Mouse (Mus musculus) midbrain, embryonic 16.5 days (tissue): ENCODE measurements around the gene Wasf1. TPM values are rescaled to one million over a fixed set of nuclear protein-coding genes. Genes with fewer than 3 reads are reported as not detected.

Source experiments
- ATAC-seq: fragments of 200-750 bp; cut with Nextera tagmentation; 2 replicates; pipeline ENCODE4 v1.8.0; 2017; ENCODE audit warnings: moderate TSS enrichment
- H3K27ac ChIP-seq: fragments of 300-500 bp; sonication (generic); 2 replicates; pipeline ENCODE4 v1.5.1; 2014; ENCODE audit warnings: mild to moderate bottlenecking, low read length, mixed read lengths
- H3K27me3 ChIP-seq: fragments of 300-500 bp; sonication (generic); 2 replicates; pipeline ENCODE4 v1.6.1; 2014; ENCODE audit warnings: low read depth, low read length, mixed read lengths; ENCODE audit not compliant: control insufficient read depth, insufficient read depth
- H3K36me3 ChIP-seq: fragments of 300-500 bp; sonication (generic); 2 replicates; pipeline ENCODE4 v1.6.1; 2014; ENCODE audit warnings: mild to moderate bottlenecking, low read length, moderate library complexity, mixed read lengths; ENCODE audit not compliant: control insufficient read depth, insufficient read depth
- H3K4me1 ChIP-seq: fragments of 300-500 bp; sonication (generic); 2 replicates; pipeline ENCODE4 v1.6.1; 2014; ENCODE audit warnings: mild to moderate bottlenecking, low read length, mixed read lengths; ENCODE audit not compliant: control insufficient read depth, insufficient read depth
- H3K4me2 ChIP-seq: fragments of 300-500 bp; sonication (generic); 2 replicates; pipeline ENCODE4 v1.6.1; 2014; ENCODE audit warnings: mild to moderate bottlenecking, low read length, mixed read lengths
- H3K4me3 ChIP-seq: fragments of 300-500 bp; sonication (generic); 2 replicates; pipeline ENCODE4 v1.5.1; 2014; ENCODE audit warnings: low read depth, mild to moderate bottlenecking, low read length, moderate library complexity, mixed read lengths
- H3K9ac ChIP-seq: fragments of 300-500 bp; sonication (generic); 2 replicates; pipeline ENCODE4 v1.6.1; 2014; ENCODE audit warnings: low read depth, low read length, mixed read lengths
- H3K9me3 ChIP-seq: fragments of 300-500 bp; sonication (generic); replicated peaks from 2 replicates; pipeline ENCODE4 v1.6.1; 2014; ENCODE audit warnings: mild to moderate bottlenecking, low read length, mixed read lengths; ENCODE audit not compliant: control insufficient read depth, poor library complexity, severe bottlenecking
- WGBS: fragments of 180-500 bp; shearing (Covaris S2); extraction: QIAGEN DNeasy Blood & Tissue Kit; methylation state at CpG from one replicate; pipeline ENCODE4 v1.1.7; 2014; 5-methylcytosine and 5-hydroxymethylcytosine counted together
- polyA plus RNA-seq: library from polyadenylated mRNA; unstranded; fragments of >200 nt; fragmentation: Nextera tagmentation; extraction: Ambion mirVana; gene quantifications from 2 replicates; pipeline ENCODE4 v1.2.1, GENCODE M21; 2015

Gene Wasf1
- polyA plus RNA-seq, 1 experiment from 2014 or later: 136 TPM

GRCm38 (mm10) chr10:40882333-40882732 lies 942 bp upstream of the Wasf1 start:
- Histone ChIP-seq H3K36me3 (0 out of 2 replicates have a peak, but pooled peaks cover 2% of the 10 kb centered on the region), H3K4me2 (peak overlapping the region; percentile 62), H3K9me3 (no peaks in the 10 kb centered on the region), H3K27ac (peak overlapping the region; percentile 99), H3K4me1 (peaks cover 20% of the 10 kb centered on the region), H3K4me3 (peak overlapping the region; percentile 91), H3K9ac (peak overlapping the region; percentile 87), H3K27me3 (no peaks in the 10 kb centered on the region)
- WGBS: 16% methylated on average over 9 of the region's 9 CpGs
- ATAC-seq: no peak

GRCm38 (mm10) chr10:40883644-40884278 lies 486 bp downstream of the Wasf1 start:
- Histone ChIP-seq H3K4me3 (peak overlapping the region; percentile 91), H3K27me3 (no peaks in the 10 kb centered on the region), H3K27ac (peak overlapping the region; percentile 99), H3K4me2 (peak overlapping the region; percentile 51), H3K9ac (peak overlapping the region; percentile 96), H3K9me3 (no peaks in the 10 kb centered on the region), H3K36me3 (0 out of 2 replicates have a peak, but pooled peaks cover 2% of the 10 kb centered on the region), H3K4me1 (peaks cover 23% of the 10 kb centered on the region)
- peak; percentile 91 for ATAC-seq
- under 1% methylated on average over 65 of the region's 87 CpGs for WGBS

GRCm38 (mm10) chr10:40884279-40884806 lies 1.1 kb downstream of the Wasf1 start:
- H3K27ac ChIP-seq: peak overlapping the region; percentile 99
- peak; percentile 36 for ATAC-seq
- peak overlapping the region; percentile 91 for H3K4me3 ChIP-seq
- H3K27me3 ChIP-seq: no peaks in the 10 kb centered on the region
- H3K9ac ChIP-seq: peak overlapping the region; percentile 96
- H3K4me1 ChIP-seq: peaks cover 23% of the 10 kb centered on the region
- H3K4me2 ChIP-seq: peak overlapping the region; percentile 51
- H3K36me3 ChIP-seq: 0 out of 2 replicates have a peak, but pooled peaks cover 2% of the 10 kb centered on the region
- 0% methylated on average over 40 of the region's 40 CpGs for WGBS
- no peaks in the 10 kb centered on the region for H3K9me3 ChIP-seq

GRCm38 (mm10) chr10:40885432-40885831 lies 2.2 kb downstream of the Wasf1 start:
- Histone ChIP-seq H3K27ac (no peak overlapping the region), H3K27me3 (no peaks in the 10 kb centered on the region), H3K36me3 (no peaks in the 10 kb centered on the region), H3K4me2 (peak overlapping the region; percentile 54), H3K9me3 (no peaks in the 10 kb centered on the region), H3K9ac (no peak overlapping the region), H3K4me3 (peak overlapping the region; percentile 35), H3K4me1 (peaks cover 20% of the 10 kb centered on the region)
- no peak for ATAC-seq
- 28% methylated on average over 7 of the region's 7 CpGs for WGBS

- no peak overlapping the region for H3K9ac ChIP-seq
- H3K36me3 ChIP-seq: no peaks in the 10 kb centered on the region
- no peak for ATAC-seq
- H3K27me3 ChIP-seq: no peaks in the 10 kb centered on the region
- no peak overlapping the region for H3K4me3 ChIP-seq
- no peaks in the 10 kb centered on the region for H3K9me3 ChIP-seq
- peaks cover 6% of the 10 kb centered on the region for H3K4me1 ChIP-seq
- 48% methylated on average over 2 of the region's 2 CpGs for WGBS
- H3K4me2 ChIP-seq: peak overlapping the region; percentile 21
- no peak overlapping the region for H3K27ac ChIP-seq
Measured at GRCm38 (mm10) chr10:40887316-40887715, 4.0 kb downstream of the Wasf1 start.

- H3K27me3 ChIP-seq: no peaks in the 10 kb centered on the region
- H3K9ac ChIP-seq: no peak overlapping the region
- WGBS: 88% methylated on average over 4 of the region's 4 CpGs
Measured at GRCm38 (mm10) chr10:40889146-40889545, 5.9 kb downstream of the Wasf1 start.

DNA sequence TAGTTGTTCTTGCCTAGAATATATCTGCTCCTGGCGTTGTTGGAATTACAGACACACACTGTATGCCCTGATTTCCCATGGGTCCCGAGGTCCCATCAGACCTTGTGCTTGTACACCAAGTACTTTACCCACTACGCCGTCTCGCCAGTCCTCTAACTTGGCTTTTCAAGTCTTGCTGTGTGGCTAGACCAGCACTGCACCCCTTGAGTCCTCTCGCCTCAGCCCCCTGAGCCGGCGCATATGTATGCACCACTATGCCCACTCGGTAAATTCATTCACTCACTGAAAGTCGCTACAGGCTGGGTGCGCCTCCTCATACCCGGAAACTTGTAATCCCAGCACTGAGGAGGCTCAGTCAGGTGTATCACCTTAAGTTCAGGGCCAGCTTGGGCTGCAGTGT lies 12.5 kb downstream of the Wasf1 start:
- no peak overlapping the region for H3K4me2 ChIP-seq
- 0 out of 2 replicates have a peak, but pooled peaks have one; percentile 55 for ATAC-seq
- H3K27me3 ChIP-seq: no peaks in the 10 kb centered on the region
- WGBS: 91% methylated on average over 12 of the region's 12 CpGs
- no peak overlapping the region for H3K9ac ChIP-seq
- no peak overlapping the region for H3K27ac ChIP-seq
- H3K4me1 ChIP-seq: 0 out of 2 replicates have a peak, but pooled peaks cover 2% of the 10 kb centered on the region
- H3K36me3 ChIP-seq: no peaks in the 10 kb centered on the region
- H3K9me3 ChIP-seq: no peaks in the 10 kb centered on the region
- H3K4me3 ChIP-seq: no peak overlapping the region

More at GRCm38 (mm10) chr10:40889146-40889545, 5.9 kb downstream of the Wasf1 start:
- Histone ChIP-seq H3K4me1 (peaks cover 6% of the 10 kb centered on the region), H3K4me3 (no peak overlapping the region), H3K36me3 (no peaks in the 10 kb centered on the region), H3K27ac (no peak overlapping the region), H3K4me2 (no peak overlapping the region), H3K9me3 (no peaks in the 10 kb centered on the region)
- ATAC-seq: no peak

DNA sequence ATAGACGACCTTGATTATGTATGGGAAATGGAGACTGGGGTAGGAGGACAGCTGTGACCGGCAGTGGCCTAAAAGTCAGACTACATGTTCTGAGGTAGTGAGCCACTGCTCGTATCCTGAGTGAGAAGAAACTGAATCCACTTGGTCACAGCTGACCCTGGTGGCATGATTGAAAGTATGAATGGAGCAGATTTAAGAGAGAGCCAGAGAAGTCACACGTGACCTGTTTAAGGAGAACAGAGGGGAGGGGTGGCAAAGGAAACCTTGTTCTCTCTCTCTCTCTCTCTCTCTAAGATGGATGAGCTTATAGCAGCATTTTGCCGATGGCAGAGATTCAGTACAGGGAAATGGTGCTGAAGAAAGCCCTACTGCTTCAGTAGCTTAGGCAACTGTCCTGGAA lies 13.4 kb downstream of the Wasf1 start:
- H3K4me1 ChIP-seq: 0 out of 2 replicates have a peak, but pooled peaks cover 2% of the 10 kb centered on the region
- ATAC-seq: no peak
- H3K9me3 ChIP-seq: no peaks in the 10 kb centered on the region
- no peak overlapping the region for H3K4me2 ChIP-seq
- H3K36me3 ChIP-seq: no peaks in the 10 kb centered on the region
- H3K4me3 ChIP-seq: no peak overlapping the region
- H3K27ac ChIP-seq: no peak overlapping the region
- H3K9ac ChIP-seq: no peak overlapping the region
- 46% methylated on average over 5 of the region's 5 CpGs for WGBS
- no peaks in the 10 kb centered on the region for H3K27me3 ChIP-seq

DNA sequence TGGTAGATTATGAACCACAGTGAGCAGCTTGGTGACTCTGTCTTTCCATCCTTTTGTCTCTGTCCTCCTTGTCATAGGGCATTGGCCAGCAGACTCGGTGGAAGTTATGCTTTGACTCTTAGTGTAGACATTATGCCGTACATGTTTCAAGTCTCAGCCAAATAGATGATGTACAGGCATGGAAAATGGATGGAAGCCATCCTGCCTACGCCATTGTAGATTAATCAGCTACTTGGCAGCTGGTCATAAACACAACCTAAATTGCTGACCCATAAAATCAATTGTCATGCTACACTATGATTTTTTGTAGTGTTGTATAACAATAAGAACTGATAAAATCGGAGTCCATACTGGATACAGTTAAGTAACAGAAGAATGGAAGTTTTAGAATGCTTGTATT lies 18.5 kb downstream of the Wasf1 start:
- no peak for ATAC-seq
- Histone ChIP-seq H3K27ac (no peak overlapping the region), H3K9ac (no peak overlapping the region), H3K4me3 (no peak overlapping the region), H3K9me3 (no peaks in the 10 kb centered on the region), H3K27me3 (no peaks in the 10 kb centered on the region), H3K4me1 (0 out of 2 replicates have a peak, but pooled peaks cover 4% of the 10 kb centered on the region), H3K36me3 (no peaks in the 10 kb centered on the region), H3K4me2 (no peak overlapping the region)
- WGBS: 77% methylated on average over 4 of the region's 4 CpGs
